Mouse (Mus musculus) left cerebral cortex, postnatal 4 days (tissue): ENCODE measurements at regions not wholly inside any gene's neighbourhood (a gene's known extent, or its start where the extent isn't known, plus 50 kb on each side); places are given as distances from the start of the nearest gene placed in this dataset.

ENCODE experiments used
- DNase-seq: peaks from one replicate; pipeline ENCODE4 v3.0.0-alpha.2; 2022
- intact Hi-C: fragments of 180-260 bp; cut with DNase I; formaldehyde crosslinking; loops from one replicate; pipeline ENCODE4 v1.15.1; 2025

- DNase-seq = peak; percentile 19
- intact Hi-C loops = no loop called here
Observed at GRCm38 (mm10) chr9:43593236-43593635, 150.5 kb upstream of the Nectin1 start.

GRCm38 (mm10) chr9:43594814-43595213 is 149.0 kb upstream of the Nectin1 start:
- intact Hi-C loops = no loop called here
- DNase-seq = no peak

- intact Hi-C loops = no loop called here
- no peak for DNase-seq
Observed at GRCm38 (mm10) chr9:43595461-43595860, 148.3 kb upstream of the Nectin1 start.

- no peak for DNase-seq
- intact Hi-C loops = no loop called here
Observed at GRCm38 (mm10) chr9:43600396-43600795, 143.4 kb upstream of the Nectin1 start.

- intact Hi-C loops = no loop called here
Observed at GRCm38 (mm10) chr9:43617632-43618031, 126.2 kb upstream of the Nectin1 start.

GRCm38 (mm10) chr9:43627558-43627957 is 116.2 kb upstream of the Nectin1 start:
- no peak for DNase-seq
- intact Hi-C loops = no loop called here

More at GRCm38 (mm10) chr9:43617632-43618031, 126.2 kb upstream of the Nectin1 start:
- no peak for DNase-seq

GRCm38 (mm10) chr9:43628786-43629185 is 115.0 kb upstream of the Nectin1 start:
- intact Hi-C loops = no loop called here
- DNase-seq = no peak

- intact Hi-C loops = no loop called here
- no peak for DNase-seq
Observed at GRCm38 (mm10) chr9:43636372-43636965, 107.3 kb upstream of the Nectin1 start.

- DNase-seq = no peak
- intact Hi-C loops = no loop called here
Observed at GRCm38 (mm10) chr9:43658186-43658585, 85.6 kb upstream of the Nectin1 start.

GRCm38 (mm10) chr9:43659237-43659636 is 84.5 kb upstream of the Nectin1 start:
- intact Hi-C loops = no loop called here

GRCm38 (mm10) chr9:43660151-43660550 is 83.6 kb upstream of the Nectin1 start:
- intact Hi-C loops = no loop called here
- DNase-seq = peak; percentile 74

More at GRCm38 (mm10) chr9:43659237-43659636, 84.5 kb upstream of the Nectin1 start:
- DNase-seq = peak; percentile 53

- intact Hi-C loops = no loop called here
- peak; percentile 50 for DNase-seq
Observed at GRCm38 (mm10) chr9:43660896-43661563, 82.8 kb upstream of the Nectin1 start.

GRCm38 (mm10) chr9:43661646-43662045 is 82.1 kb upstream of the Nectin1 start:
- intact Hi-C loops = no loop called here
- DNase-seq = no peak

GRCm38 (mm10) chr9:43667386-43667785 is 76.4 kb upstream of the Nectin1 start:
- no peak for DNase-seq
- intact Hi-C loops = no loop called here

GRCm38 (mm10) chr9:43667974-43668373 is 75.8 kb upstream of the Nectin1 start:
- no peak for DNase-seq
- intact Hi-C loops = no loop called here

GRCm38 (mm10) chr9:43668731-43669130 is 75.1 kb upstream of the Nectin1 start:
- no peak for DNase-seq

GRCm38 (mm10) chr9:43670563-43670962 is 73.2 kb upstream of the Nectin1 start:
- no peak for DNase-seq
- intact Hi-C loops = no loop called here

More at GRCm38 (mm10) chr9:43668731-43669130, 75.1 kb upstream of the Nectin1 start:
- intact Hi-C loops = no loop called here

- DNase-seq = no peak
- intact Hi-C loops = no loop called here
Observed at GRCm38 (mm10) chr9:43673171-43673680, 70.6 kb upstream of the Nectin1 start.

- intact Hi-C loops = no loop called here
- DNase-seq = no peak
Observed at GRCm38 (mm10) chr9:43674321-43674720, 69.5 kb upstream of the Nectin1 start.

- intact Hi-C loops = no loop called here
Observed at GRCm38 (mm10) chr9:43676011-43676410, 67.8 kb upstream of the Nectin1 start.

GRCm38 (mm10) chr9:43679331-43679730 is 64.5 kb upstream of the Nectin1 start:
- intact Hi-C loops = no loop called here
- DNase-seq = no peak

More at GRCm38 (mm10) chr9:43676011-43676410, 67.8 kb upstream of the Nectin1 start:
- DNase-seq = no peak

- intact Hi-C loops = no loop called here
- no peak for DNase-seq
Observed at GRCm38 (mm10) chr9:43681317-43681716, 62.5 kb upstream of the Nectin1 start.
